Mouse (Mus musculus) heart, postnatal 0 days (tissue): ENCODE results near the gene Rxra. TPM values are rescaled to one million over a fixed set of nuclear protein-coding genes. Genes with fewer than 3 reads are reported as not detected.
A peak's percentile ranks its signal among the peaks of the same experiment; 100 is the strongest.

ENCODE experiments used
- ATAC-seq: fragments of 200-750 bp; cut with Nextera tagmentation; 2 replicates; pipeline ENCODE4 v1.8.0; 2017; ENCODE audit warnings: low read depth, moderate number of reproducible peaks, moderate library complexity; ENCODE audit not compliant: insufficient read depth
- DNase-seq: peaks from one replicate; pipeline ENCODE4 v3.0.0-alpha.2; 2016; ENCODE audit warnings: low spot score
- H3K27ac ChIP-seq: fragments of 300-500 bp; sonication (generic); 2 replicates; pipeline ENCODE4 v1.5.1; 2014; ENCODE audit warnings: low read depth, mild to moderate bottlenecking
- H3K27me3 ChIP-seq: fragments of 300-500 bp; sonication (generic); 2 replicates; pipeline ENCODE4 v1.6.1; 2014; ENCODE audit warnings: low read length, mixed read lengths; ENCODE audit not compliant: control insufficient read depth, insufficient read depth
- H3K36me3 ChIP-seq: fragments of 300-500 bp; sonication (generic); replicated peaks from 2 replicates; pipeline ENCODE4 v1.6.1; 2014; ENCODE audit warnings: low read length, mixed read lengths; ENCODE audit not compliant: control insufficient read depth, insufficient read depth
- H3K4me1 ChIP-seq: fragments of 300-500 bp; sonication (generic); 2 replicates; pipeline ENCODE4 v1.6.1; 2014; ENCODE audit warnings: antibody characterized with exemption; ENCODE audit not compliant: control insufficient read depth, insufficient read depth
- H3K4me2 ChIP-seq: fragments of 300-500 bp; sonication (generic); 2 replicates; pipeline ENCODE4 v1.6.1; 2014; ENCODE audit warnings: low read depth, mild to moderate bottlenecking, low read length, moderate library complexity
- H3K4me3 ChIP-seq: fragments of 300-500 bp; sonication (generic); 2 replicates; pipeline ENCODE4 v1.5.1; 2014; ENCODE audit warnings: low read depth, low read length
- H3K9ac ChIP-seq: fragments of 300-500 bp; sonication (generic); replicated peaks from 2 replicates; pipeline ENCODE4 v1.6.1; 2014; ENCODE audit warnings: low read depth, low read length, mixed read lengths
- H3K9me3 ChIP-seq: fragments of 300-500 bp; sonication (generic); replicated peaks from 2 replicates; pipeline ENCODE4 v1.6.1; 2016; ENCODE audit warnings: low read length; ENCODE audit not compliant: control insufficient read depth
- CTCF ChIP-seq: IDR thresholded peaks from 2 replicates; pipeline ENCODE4 v1.5.1; 2016; ENCODE audit warnings: antibody characterized with exemption, control low read depth, low read depth
- EP300 ChIP-seq: IDR thresholded peaks from 2 replicates; pipeline ENCODE4 v1.6.1; 2016; ENCODE audit warnings: antibody characterized with exemption, low read depth
- WGBS: fragments of 180-500 bp; shearing (Covaris S2); extraction: QIAGEN DNeasy Blood & Tissue Kit; methylation state at CpG from one replicate; pipeline ENCODE4 v1.1.7; 2014; 5-methylcytosine and 5-hydroxymethylcytosine counted together
- polyA plus RNA-seq: library from polyadenylated mRNA; unstranded; fragments of >200 nt; fragmentation: Nextera tagmentation; extraction: Ambion mirVana; gene quantifications from 2 replicates; pipeline ENCODE4 v1.2.1, GENCODE M21; 2015
- total RNA-seq: library from RNA; depleted of rRNA; stranded (reverse); fragments of >200 nt; gene quantifications from 2 replicates; pipeline ENCODE4 v1.2.3, GENCODE M21; 2014; ENCODE audit warnings: low replicate concordance

Rxra gene
- total and polyA plus RNA-seq, 2 experiments from 2014 or later: 5.5 to 56.9 TPM

DNA sequence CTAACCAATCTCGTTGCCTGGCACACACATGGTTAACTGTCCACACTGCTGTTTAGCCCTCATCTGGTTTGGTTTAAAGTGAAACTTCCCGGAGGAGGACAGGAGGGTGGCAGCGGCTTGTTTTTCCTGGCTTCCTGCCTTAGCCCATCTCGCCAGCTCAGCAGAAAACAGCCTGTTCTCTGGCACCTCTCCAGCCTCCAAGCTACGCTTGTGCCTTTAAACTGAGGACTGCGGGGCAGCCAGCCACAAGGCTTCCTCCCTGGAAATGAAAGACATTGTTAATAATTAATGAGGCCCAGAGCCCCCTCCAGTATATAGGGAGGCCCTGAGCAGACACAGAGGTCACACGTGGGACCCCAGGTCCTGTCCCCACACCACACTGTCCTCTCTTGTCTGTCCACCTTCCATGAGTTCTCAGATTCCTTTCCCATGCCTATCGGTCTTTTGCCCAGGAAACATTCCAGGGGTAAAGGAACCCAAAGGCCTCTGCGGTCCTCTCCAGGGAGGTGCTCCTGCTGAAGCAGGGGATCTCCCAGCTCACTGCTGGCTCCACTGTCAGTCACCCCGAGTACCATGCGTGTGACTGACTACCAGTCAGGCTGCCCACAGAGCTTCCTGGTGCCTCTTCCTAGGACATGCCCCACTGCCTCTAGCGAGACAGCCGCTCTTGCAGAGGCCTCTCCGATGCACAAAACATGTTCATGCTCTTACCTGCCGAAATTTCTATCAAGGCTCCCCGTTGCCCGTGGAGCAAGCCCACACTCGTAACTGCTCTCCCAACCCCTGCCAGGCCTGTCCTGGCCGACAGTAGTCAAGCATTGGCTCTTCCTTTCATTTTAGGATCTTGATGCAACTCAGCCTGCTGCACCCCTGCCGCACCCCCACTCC is 82.4 kb downstream of the Rxra start:
- 31% methylated on average over 20 of the region's 20 CpGs for WGBS
- H3K36me3 ChIP-seq: peaks cover 49% of the 10 kb centered on the region
- peak overlapping the region; percentile 14; the same call in 1 of the 2 replicates for H3K4me3 ChIP-seq
- no peaks in the 10 kb centered on the region for H3K27me3 ChIP-seq
- H3K27ac ChIP-seq: peak overlapping the region; percentile 66
- ATAC-seq (peak; percentile 82), DNase-seq (peak; percentile 93)
- H3K9ac ChIP-seq: no peak overlapping the region
- peaks cover 15% of the 10 kb centered on the region for H3K4me1 ChIP-seq
- TF ChIP-seq CTCF (no peak), EP300 (no peak)
- H3K9me3 ChIP-seq: no peaks in the 10 kb centered on the region
- H3K4me2 ChIP-seq: peak overlapping the region; percentile 41

DNA sequence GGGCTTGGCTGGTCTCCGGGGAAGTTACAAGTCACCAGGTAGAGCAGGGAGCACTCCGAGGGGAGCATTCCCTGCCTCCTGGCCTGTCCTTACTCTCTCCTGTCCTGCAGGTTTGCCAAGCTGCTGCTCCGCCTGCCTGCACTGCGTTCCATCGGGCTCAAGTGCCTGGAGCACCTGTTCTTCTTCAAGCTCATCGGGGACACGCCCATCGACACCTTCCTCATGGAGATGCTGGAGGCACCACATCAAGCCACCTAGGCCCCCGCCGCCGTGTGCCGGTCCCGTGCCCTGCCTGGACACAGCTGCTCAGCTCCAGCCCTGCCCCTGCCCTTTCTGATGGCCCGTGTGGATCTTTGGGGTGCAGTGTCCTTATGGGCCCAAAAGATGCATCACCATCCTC is 83.2 kb downstream of the Rxra start:
- 79% methylated on average over 14 of the region's 14 CpGs for WGBS
- Histone ChIP-seq H3K4me1 (peaks cover 15% of the 10 kb centered on the region), H3K27me3 (no peaks in the 10 kb centered on the region), H3K36me3 (peaks cover 41% of the 10 kb centered on the region), H3K9ac (no peak overlapping the region), H3K4me2 (no peak overlapping the region), H3K9me3 (no peaks in the 10 kb centered on the region), H3K4me3 (no peak overlapping the region), H3K27ac (no peak overlapping the region)
- ATAC-seq (no peak), DNase-seq (no peak)
- TF ChIP-seq CTCF: no peak
- TF ChIP-seq EP300: no peak

DNA sequence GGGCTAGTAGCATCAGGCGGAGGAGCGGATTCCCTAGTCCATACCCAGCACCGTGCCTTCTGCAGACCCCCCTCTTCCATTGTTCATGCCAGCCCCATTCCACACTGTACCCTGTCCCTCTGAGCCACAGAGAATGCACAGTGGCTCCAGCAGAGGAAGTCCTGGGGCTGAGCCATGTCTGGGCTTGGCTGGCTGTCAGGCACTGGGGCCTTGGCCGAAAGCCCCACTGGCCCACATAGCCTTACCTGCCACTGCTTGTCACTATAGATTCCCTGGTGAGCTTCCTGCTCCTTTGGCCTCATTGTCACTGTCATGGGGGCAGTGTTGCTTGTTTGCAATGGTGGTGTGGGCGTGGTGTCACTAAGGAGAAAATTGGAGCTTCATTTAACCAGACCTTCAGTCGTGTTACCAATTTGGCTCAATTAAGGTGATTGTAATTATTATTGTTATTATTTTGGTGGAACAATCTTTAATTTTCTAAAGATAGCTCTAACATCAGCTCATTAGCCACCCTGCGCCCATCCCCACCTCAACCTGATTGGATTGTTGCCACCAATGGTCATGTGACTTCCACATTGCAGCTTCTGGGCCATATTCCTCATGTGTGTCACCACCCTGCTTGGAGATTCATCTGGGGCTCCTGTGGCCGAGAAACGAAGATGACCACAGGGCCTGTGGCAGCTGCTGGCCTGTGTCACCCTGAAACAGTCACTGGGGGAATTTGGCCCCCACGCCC is 85.2 kb downstream of the Rxra start:
- H3K4me3 ChIP-seq: no peak overlapping the region
- peaks cover 15% of the 10 kb centered on the region for H3K4me1 ChIP-seq
- ATAC-seq (no peak), DNase-seq (no peak)
- H3K27ac ChIP-seq: no peak overlapping the region
- H3K36me3 ChIP-seq: peaks cover 23% of the 10 kb centered on the region
- TF ChIP-seq CTCF (no peak), EP300 (no peak)
- no peaks in the 10 kb centered on the region for H3K9me3 ChIP-seq
- 92% methylated on average over 10 of the region's 10 CpGs for WGBS
- no peak overlapping the region for H3K4me2 ChIP-seq
- no peak overlapping the region for H3K9ac ChIP-seq
- no peaks in the 10 kb centered on the region for H3K27me3 ChIP-seq

DNA sequence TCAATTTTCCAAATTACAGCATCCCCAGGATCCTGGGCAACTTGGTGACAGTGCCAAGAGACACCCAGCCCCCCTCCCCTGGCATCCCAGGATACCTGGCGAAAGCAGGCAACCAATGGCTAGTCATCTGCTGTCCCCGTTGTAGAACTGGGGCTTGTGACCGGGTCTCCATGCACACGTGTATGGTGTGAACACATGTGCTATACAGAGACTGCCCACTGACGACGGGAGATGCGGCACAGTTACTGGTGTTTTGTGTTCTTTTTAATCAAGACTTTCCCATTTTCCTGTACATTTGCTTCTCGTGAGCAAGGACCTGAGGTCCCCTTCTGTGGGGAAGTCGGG is 85.7 kb downstream of the Rxra start:
- TF ChIP-seq EP300 (no peak), CTCF (no peak)

DNA sequence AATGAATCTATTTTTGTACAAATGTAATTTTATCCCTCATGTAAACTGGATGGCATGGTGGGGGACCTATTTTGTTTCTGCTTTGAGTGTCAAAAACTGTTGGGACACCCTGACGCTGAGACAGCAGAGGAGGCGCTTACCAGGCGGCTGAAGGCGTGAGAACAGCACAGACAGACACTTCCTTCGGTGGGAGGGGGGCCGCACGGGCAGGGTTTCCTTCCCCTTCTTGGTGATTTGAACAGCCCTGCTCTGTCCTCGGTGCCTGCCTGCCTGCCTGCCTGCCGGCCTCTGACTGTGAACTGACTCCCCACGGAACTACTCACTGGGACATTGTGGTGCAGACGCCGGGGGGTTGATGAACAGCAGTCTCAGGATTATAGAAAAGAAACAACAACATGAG is 86.3 kb downstream of the Rxra start:
- DNase-seq: no peak
- Histone ChIP-seq H3K27ac (no peak overlapping the region), H3K27me3 (no peaks in the 10 kb centered on the region), H3K9me3 (no peaks in the 10 kb centered on the region), H3K36me3 (peaks cover 15% of the 10 kb centered on the region), H3K4me2 (no peak overlapping the region), H3K4me1 (peaks cover 14% of the 10 kb centered on the region), H3K4me3 (no peak overlapping the region), H3K9ac (no peak overlapping the region)
- no peak for ATAC-seq
- no peak for TF ChIP-seq CTCF
- TF ChIP-seq EP300: no peak
- 59% methylated on average over 12 of the region's 12 CpGs for WGBS

More for the DNA sequence above, 85.7 kb downstream of the Rxra start:
- Histone ChIP-seq H3K4me2 (no peak overlapping the region), H3K36me3 (peaks cover 18% of the 10 kb centered on the region), H3K9ac (no peak overlapping the region), H3K27me3 (no peaks in the 10 kb centered on the region), H3K4me3 (no peak overlapping the region), H3K9me3 (no peaks in the 10 kb centered on the region), H3K4me1 (peaks cover 15% of the 10 kb centered on the region), H3K27ac (no peak overlapping the region)
- DNase-seq (no peak), ATAC-seq (no peak)
- 79% methylated on average over 9 of the region's 9 CpGs for WGBS
